Mouse (Mus musculus): ENCODE results near the gene Phgr1. TPM values are rescaled to one million over a fixed set of nuclear protein-coding genes. Genes with fewer than 3 reads are reported as not detected.

The Phgr1 gene
- polyA plus RNA-seq, 1 experiment = 17.2 TPM

- H3K4me3 ChIP-seq (replicated peaks) = no peak overlapping the region
- H3K27me3 ChIP-seq (replicated peaks) = peaks cover 3% of the 10 kb centered on the region
- peaks cover 31% of the 10 kb centered on the region for H3K4me1 ChIP-seq
- H3K9me3 ChIP-seq = no peaks in the 10 kb centered on the region
- no peak for TF ChIP-seq GATA1 (IDR thresholded peaks at IDR 0.05; ENCODE audit: borderline replicate concordance, low read length)
- no peak for TF ChIP-seq FLI1 (IDR thresholded peaks at IDR 0.05; ENCODE audit: low read length)
- H3K36me3 ChIP-seq (replicated peaks; ENCODE audit: low read length) = no peaks in the 10 kb centered on the region
These were observed 34.3 kb downstream of the Phgr1 start for GRCm38 (mm10) chr2:118806860-118807259.

GRCm38 (mm10) chr2:118810861-118811260 lies 38.3 kb downstream of the Phgr1 start:
- Histone ChIP-seq H3K4me1 (peaks cover 46% of the 10 kb centered on the region), H3K36me3 (replicated peaks; ENCODE audit: low read length) (peaks cover 2% of the 10 kb centered on the region), H3K27me3 (replicated peaks) (peaks cover 3% of the 10 kb centered on the region), H3K9me3 (no peaks in the 10 kb centered on the region), H3K4me3 (replicated peaks) (no peak overlapping the region)
- TF ChIP-seq FLI1 (IDR thresholded peaks at IDR 0.05; ENCODE audit: low read length) = no peak
- no peak for TF ChIP-seq GATA1 (IDR thresholded peaks at IDR 0.05; ENCODE audit: borderline replicate concordance, low read length)

GRCm38 (mm10) chr2:118812724-118813123 lies 40.2 kb downstream of the Phgr1 start:
- peaks cover 18% of the 10 kb centered on the region for H3K36me3 ChIP-seq (replicated peaks; ENCODE audit: low read length)
- no peak for TF ChIP-seq FLI1 (IDR thresholded peaks at IDR 0.05; ENCODE audit: low read length)
- no peaks in the 10 kb centered on the region for H3K9me3 ChIP-seq
- peaks cover 48% of the 10 kb centered on the region for H3K4me1 ChIP-seq
- no peak overlapping the region for H3K4me3 ChIP-seq (replicated peaks)
- no peaks in the 10 kb centered on the region for H3K27me3 ChIP-seq (replicated peaks)

GRCm38 (mm10) chr2:118813981-118814836 lies 41.6 kb downstream of the Phgr1 start, which contains the start of gene Knstrn:
Gene Knstrn (plus strand): TSS chr2:118814003.
- H3K4me3 ChIP-seq (replicated peaks) = peak within 1 kb of the TSS; percentile 99
- H3K4me1 ChIP-seq = peaks cover 48% of the 10 kb centered on the region

GRCm38 (mm10) chr2:118822800-118823199 lies 50.2 kb downstream of the Phgr1 start:
- TF ChIP-seq FLI1 (IDR thresholded peaks at IDR 0.05; ENCODE audit: low read length) = no peak
- TF ChIP-seq GATA1 (IDR thresholded peaks at IDR 0.05; ENCODE audit: borderline replicate concordance, low read length) = no peak
- Histone ChIP-seq H3K4me3 (replicated peaks) (no peak overlapping the region), H3K9me3 (peaks cover 23% of the 10 kb centered on the region), H3K36me3 (replicated peaks; ENCODE audit: low read length) (peaks cover 94% of the 10 kb centered on the region), H3K4me1 (peaks cover 24% of the 10 kb centered on the region), H3K27me3 (replicated peaks) (no peaks in the 10 kb centered on the region)

More at GRCm38 (mm10) chr2:118813981-118814836, 41.6 kb downstream of the Phgr1 start, which contains the start of gene Knstrn:
- Histone ChIP-seq H3K9me3 (peaks cover 5% of the 10 kb centered on the region; the same call in 1 of the 2 replicates), H3K36me3 (replicated peaks; ENCODE audit: low read length) (peaks cover 33% of the 10 kb centered on the region), H3K27me3 (replicated peaks) (no peaks in the 10 kb centered on the region)
- TF ChIP-seq GATA1 (IDR thresholded peaks at IDR 0.05; ENCODE audit: borderline replicate concordance, low read length) = no peak
- TF ChIP-seq FLI1 (IDR thresholded peaks at IDR 0.05; ENCODE audit: low read length) = peak; percentile 54; the same call in 1 of the 2 replicates

- Histone ChIP-seq H3K9me3 (peaks cover 18% of the 10 kb centered on the region), H3K4me3 (replicated peaks) (no peak overlapping the region), H3K4me1 (peaks cover 24% of the 10 kb centered on the region), H3K27me3 (replicated peaks) (no peaks in the 10 kb centered on the region), H3K36me3 (replicated peaks; ENCODE audit: low read length) (peaks cover 94% of the 10 kb centered on the region)
- no peak for TF ChIP-seq FLI1 (IDR thresholded peaks at IDR 0.05; ENCODE audit: low read length)
- TF ChIP-seq GATA1 (IDR thresholded peaks at IDR 0.05; ENCODE audit: borderline replicate concordance, low read length) = no peak
These were observed 51.8 kb downstream of the Phgr1 start for GRCm38 (mm10) chr2:118824396-118824795.

Other genes with a start within 250 kb of the Phgr1 start
- gene Bmf, start 223.1 kb upstream of the Phgr1 start, polyA plus RNA-seq (2012; ENCODE audit: insufficient read depth, low replicate concordance) = 6.3 and 11.4 TPM in 2 replicates
- gene Bub1b, start 174.6 kb upstream of the Phgr1 start, polyA plus RNA-seq (2012; ENCODE audit: insufficient read depth, low replicate concordance) = 1.9 and 5.4 TPM in 2 replicates
- 7.2 and 8.5 TPM in 2 replicates for gene Pak6, start 109.5 kb upstream of the Phgr1 start, polyA plus RNA-seq (2012; ENCODE audit: insufficient read depth, low replicate concordance)
- gene Ankrd63, start 68.8 kb upstream of the Phgr1 start, polyA plus RNA-seq (2012; ENCODE audit: insufficient read depth, low replicate concordance) = 0.30 and 0.55 TPM in 2 replicates
- gene Plcb2, start 44.3 kb upstream of the Phgr1 start, polyA plus RNA-seq (2012; ENCODE audit: insufficient read depth, low replicate concordance) = 14.4 and 25.8 TPM in 2 replicates
- 374 and 820 TPM in 2 replicates for gene Inafm2, start 27.0 kb upstream of the Phgr1 start, polyA plus RNA-seq (2012; ENCODE audit: insufficient read depth, low replicate concordance)
- 0.57 TPM in 1 of 2 replicates, not detected in the other for gene Ccdc9b, start 10.1 kb upstream of the Phgr1 start, polyA plus RNA-seq (2012; ENCODE audit: insufficient read depth, low replicate concordance)
- 0.06 TPM in 1 of 2 replicates, not detected in the other for gene Disp2, start 7.0 kb downstream of the Phgr1 start, polyA plus RNA-seq (2012; ENCODE audit: insufficient read depth, low replicate concordance)
- gene Knstrn, start 41.2 kb downstream of the Phgr1 start, polyA plus RNA-seq (2012; ENCODE audit: insufficient read depth, low replicate concordance) = 48.4 and 154 TPM in 2 replicates
- gene Ivd, start 89.2 kb downstream of the Phgr1 start, polyA plus RNA-seq (2012; ENCODE audit: insufficient read depth, low replicate concordance) = 2.1 and 3.2 TPM in 2 replicates
- 11.5 and 14.8 TPM in 2 replicates for gene Bahd1, start 127.6 kb downstream of the Phgr1 start, polyA plus RNA-seq (2012; ENCODE audit: insufficient read depth, low replicate concordance)
- 0.81 and 2.1 TPM in 2 replicates for gene Chst14, start 153.7 kb downstream of the Phgr1 start, polyA plus RNA-seq (2012; ENCODE audit: insufficient read depth, low replicate concordance)